Mouse (Mus musculus): Measurements from ENCODE around the gene Actg1.
A peak's percentile ranks its signal among the peaks of the same experiment; 100 is the strongest.

Gene Actg1

GRCm38 (mm10) chr11:120347791-120348683, at the start of gene Actg1:
Gene Actg1, minus strand, starts transcription at chr11:120348542.
- peak; percentile 84 to 87 for DNase-seq

DNA sequence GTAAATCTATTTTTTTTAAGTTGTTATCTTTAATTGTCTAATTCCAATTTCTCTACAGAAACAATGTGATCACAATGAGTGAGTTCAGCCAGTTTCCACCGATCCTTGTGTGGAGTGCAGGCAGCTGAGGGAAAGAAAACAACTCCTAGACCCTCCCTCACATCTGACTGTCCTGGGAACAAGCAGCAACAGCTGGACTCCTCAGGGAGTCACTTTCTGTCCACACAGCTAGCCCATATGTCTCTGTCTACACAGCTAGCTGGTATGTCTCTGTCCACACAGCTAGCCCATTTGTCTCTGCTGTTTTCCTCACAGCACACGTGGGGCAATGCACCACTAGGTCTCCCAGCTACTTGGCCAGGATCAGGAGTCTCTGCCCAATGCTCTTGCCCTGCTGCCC, 49.3 kb upstream of the Actg1 start:
- DNase-seq, result no peak

DNA sequence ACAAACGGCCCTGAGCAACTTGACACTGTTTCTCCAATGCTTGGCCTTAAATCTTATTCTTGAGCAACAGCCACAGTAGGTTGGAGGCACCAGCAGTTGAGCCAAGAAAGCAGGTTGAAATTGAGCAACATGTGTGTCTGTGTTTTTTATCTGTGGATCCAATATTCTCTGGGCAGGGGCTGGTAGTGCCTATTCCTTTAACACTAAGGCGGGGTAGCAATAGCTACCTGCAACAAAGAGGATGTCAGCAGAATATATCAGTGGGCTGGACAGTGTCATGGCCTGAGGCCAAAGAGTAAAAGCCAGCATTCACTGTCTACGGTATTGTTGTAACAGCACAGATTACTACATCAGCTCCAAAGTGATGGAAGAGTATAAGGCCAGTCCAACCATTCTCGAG, 47.3 kb upstream of the Actg1 start:
- no peak for DNase-seq

GRCm38 (mm10) chr11:120388580-120388979, 40.2 kb upstream of the Actg1 start:
- no peak for DNase-seq

DNA sequence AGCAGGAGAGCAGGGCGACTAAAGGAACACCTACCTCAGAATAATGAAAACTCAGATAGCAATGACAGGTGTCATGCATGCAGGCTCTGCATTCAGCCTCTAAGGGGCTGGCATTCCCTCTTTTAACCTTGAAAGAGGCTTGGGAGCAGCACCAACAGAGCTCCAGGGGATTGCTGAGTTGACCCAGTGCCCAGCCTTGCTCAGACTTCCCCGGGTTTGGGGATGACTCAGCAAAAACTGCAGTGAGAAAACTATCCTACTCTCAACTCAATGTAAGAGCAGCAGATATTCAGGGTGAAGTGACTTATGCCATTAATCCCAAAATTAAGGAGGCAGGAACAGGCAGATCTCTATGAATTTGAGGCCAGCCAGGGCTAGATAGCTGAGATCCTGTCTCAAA, 38.8 kb upstream of the Actg1 start:
- no peak for DNase-seq

DNA sequence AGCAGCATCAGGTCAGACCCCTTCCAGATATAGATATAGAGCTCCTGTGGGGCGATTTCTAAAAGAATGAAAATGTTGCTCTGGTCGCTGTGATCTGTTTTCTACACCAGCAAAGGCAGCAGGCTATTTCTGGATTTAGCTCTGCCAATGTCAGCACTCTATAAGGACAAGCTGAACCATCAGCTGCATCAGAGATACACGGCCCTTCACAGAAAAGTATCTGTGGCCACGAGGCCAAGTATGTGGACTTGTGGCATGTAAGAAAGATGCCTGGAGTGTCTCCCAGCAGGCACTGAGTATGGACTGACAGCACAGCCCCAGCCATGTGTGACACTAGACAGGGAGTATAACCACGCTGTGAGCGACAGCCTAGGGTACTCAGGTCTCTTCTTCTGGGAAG, 38.3 kb upstream of the Actg1 start:
- DNase-seq, result no peak

DNA sequence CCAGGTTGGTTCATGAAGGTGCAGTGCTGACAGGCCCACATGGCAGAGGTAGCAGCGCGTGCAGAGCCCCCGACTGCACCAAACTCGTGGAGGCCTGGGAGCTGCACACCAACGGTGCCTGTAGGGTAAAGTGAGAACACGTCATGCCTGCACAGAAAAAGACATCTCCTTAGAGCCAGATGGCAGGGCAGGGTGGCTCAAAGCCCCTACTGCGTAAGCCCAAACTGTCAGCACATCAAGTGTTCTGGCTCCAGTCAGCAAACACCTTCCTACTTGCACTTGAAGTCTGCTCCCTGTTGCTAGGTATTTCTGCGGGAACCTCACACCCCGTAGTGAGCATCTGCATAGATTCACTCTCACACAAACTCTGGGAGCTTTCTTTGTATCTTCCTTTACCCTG, 34.2 kb upstream of the Actg1 start:
- no peak for DNase-seq

GRCm38 (mm10) chr11:120381157-120381556, 32.8 kb upstream of the Actg1 start:
- DNase-seq, result no peak

- DNase-seq, result no peak
Observed at GRCm38 (mm10) chr11:120380271-120380670, 31.9 kb upstream of the Actg1 start.

DNA sequence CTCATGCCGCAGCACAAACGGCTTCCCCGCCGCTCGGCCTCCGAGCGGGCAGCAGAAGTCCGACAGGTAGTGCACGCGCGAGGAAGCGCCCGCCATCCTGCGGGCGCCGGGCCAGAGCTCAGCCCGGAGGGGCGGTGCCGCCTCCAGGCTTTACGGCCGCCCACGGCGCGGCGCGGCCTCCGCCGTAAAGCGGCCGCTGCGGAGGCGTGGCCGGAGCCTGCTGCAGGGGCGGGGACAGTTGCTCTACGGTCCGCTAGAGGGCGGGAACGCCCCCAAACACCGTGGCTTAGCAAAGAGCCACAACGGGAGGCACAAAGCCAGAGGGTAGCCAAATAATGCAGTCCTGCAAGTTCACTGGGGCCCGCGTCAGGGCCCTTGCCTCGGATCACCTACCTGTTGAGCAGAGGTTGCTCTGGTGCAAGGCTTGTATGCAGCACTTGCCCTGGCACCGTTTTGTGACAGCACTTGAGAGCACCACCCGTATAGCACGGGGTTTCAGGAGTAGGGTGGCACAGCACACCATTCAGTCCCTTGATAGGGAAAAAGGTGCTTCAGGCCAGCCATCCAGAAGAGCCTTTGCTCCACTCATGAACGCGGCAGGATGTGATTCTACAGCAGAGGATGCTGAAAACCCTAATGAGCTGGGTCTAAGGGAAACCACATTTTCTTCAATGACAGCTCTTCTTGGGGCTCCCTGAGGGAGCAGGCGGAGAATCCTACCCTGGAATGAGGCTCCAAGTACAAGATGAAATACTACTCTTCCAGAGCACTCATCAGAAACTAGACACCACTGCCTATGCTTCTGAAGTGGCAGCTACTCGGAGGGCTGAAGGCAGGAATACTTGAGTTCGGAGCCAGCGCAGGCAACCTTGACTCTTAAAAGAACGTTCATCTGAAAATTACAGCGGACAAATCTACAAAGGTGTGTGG, 30.5 kb upstream of the Actg1 start, which contains the start of gene Faap100:
Gene Faap100 (minus strand): TSS at position 154 of the 930 bp plus-strand sequence.
- peak; percentile 91 to 94 for DNase-seq

GRCm38 (mm10) chr11:120378031-120378610, 29.8 kb upstream of the Actg1 start:
- peak; percentile 66 to 76 for DNase-seq

DNA sequence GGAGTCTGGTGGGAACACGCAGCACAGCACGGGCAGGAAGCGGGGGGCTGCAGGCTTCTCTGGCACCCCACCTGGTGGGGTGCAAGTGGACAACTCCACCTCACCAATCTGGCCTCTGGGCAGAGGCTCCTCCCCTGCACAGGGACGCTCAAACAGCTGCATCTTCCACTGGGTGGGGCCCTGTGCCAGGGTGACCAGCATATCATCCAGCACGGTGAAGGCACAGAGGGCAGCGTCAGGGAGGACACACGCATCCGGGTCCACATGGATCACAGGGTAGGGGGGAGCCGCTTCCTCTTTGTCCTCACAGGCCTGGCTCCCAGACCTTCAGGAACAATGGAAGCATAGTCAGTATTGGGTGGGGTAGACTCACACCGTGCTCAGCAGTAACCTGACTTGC, 29.0 kb upstream of the Actg1 start:
- DNase-seq, result no peak

GRCm38 (mm10) chr11:120376302-120377160, 28.2 kb upstream of the Actg1 start:
- no peak for DNase-seq

DNA sequence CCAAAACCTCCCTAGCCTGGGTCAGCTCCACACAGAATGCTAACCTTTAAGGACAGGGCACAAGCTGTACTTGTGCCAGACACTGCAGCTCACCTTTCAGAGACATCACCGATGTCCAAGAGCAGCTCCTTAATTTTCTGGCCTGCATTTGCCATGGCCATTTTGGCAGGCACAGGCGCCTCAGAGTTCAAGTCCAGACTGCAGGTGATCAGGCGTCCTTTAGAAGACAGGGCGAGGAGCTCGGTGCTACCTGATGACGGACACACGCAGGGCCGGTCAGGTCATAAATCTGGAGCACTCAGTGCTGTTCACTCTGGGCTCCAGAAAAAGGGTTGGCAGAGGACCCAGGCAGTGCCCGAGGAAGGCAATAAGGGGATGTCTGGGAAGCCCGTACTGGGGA, 27.0 kb upstream of the Actg1 start:
- DNase-seq, result no peak

DNA sequence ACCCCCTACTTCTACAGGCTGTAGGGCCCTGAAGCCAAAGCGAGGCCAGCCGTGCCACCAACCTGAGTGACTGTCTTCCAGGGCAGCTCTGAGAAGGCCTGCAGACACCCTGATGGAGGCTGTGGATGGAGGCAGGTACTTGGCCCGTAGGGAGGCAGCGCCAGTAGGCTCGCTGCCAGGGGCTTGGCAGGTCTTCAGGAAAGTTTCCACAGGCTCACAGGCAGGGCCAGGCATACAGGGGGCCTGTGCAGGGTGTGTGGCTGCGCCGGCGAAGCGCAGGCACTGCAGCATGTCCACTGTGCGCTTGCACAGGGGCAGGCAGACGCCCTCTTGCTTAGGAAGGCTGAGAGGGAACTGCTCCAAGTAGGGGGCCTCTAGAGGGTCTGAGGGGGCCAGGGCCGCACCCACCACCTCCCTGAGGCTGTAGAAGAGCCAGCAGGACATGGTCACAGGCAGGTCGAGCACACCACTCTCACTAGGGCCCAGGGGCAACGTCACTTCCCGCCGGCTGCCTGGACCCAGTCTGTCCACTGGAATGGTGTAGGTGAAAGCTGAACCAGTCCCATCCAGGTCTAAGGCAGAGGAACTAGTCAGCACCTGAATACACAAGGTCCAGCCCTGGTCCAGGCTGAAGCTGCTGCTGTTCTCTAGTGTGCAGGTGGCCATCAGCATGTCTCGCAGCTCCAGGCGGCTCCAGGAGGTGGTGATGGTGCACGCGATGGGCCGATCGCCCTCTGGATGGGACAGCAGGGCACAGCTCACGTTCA, 25.7 kb upstream of the Actg1 start:
- peak; percentile 66 to 70 for DNase-seq

DNA sequence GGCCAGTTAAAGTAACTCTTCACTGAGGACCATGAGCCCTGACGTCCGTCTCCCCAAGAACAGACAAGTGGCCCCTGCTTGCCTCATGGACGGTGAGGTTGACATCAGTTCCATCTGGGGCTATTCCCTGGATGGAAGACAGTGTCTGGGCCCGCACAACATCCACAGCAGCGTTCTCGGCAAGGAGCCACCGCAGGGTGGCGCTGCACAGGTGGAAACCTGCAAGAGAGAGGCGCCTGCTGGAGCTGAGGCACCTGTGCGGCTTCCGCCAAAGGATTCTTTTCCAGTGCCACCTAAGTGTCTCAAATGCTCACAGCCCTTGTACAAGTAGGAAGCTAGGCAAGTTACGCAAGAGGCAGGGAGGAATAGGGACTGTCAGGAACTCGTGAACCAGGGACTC, 24.7 kb upstream of the Actg1 start:
- DNase-seq, result peak in 1 of 2 experiments; percentile 43

- DNase-seq, result peak; percentile 70 to 76
Observed at GRCm38 (mm10) chr11:120369656-120370055, 21.3 kb upstream of the Actg1 start.

DNA sequence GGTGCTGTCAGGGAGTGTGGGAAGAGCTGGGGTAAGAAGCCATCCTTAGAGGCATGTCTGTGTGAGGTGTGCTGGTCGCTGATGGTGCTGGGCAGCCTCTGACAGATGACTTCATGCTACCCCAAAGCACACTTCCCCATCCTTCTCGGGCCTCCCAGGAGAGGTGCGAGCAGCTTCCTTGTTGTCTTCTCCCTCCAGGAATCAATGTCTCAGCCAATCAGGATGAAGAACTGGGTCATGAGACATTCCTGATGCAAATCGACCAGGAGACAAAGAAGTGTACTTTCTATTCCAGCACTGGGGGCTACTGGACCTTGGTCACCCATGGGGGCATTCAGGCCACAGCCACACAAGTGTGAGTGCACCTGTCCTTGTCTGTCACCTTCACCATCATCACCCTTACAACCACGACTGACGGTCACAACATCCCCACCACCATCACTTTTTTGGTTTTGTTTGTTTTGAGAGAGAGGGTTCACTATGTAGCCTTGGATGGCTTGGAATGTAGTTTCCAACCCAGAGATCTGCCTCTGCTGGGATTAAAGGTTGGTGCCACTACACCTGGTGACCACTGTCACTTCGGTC, 18.2 kb upstream of the Actg1 start:
- no peak for DNase-seq

GRCm38 (mm10) chr11:120362891-120363290, 14.5 kb upstream of the Actg1 start:
- no peak for DNase-seq

DNA sequence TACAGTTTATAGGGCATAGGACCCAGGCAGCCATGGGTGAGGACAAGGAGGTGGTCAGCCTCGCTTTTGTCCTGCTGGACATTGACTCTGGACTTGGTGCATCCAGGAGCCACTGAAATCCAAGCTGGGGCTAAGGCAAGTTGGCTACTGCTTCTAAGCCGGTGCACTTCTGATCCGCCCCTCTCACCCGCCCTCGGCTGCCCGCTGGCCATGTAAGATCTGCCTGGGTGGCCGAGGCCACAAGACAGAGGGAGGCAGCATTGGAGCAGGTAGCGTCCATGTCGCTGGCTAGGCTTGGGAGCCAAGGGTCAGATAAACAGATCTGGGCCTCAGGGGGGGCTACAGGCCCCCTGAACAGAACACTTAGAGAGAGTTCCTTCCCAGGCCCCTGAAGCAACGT, 13.0 kb upstream of the Actg1 start, which contains the start of gene Fscn2:
Gene Fscn2 (plus strand): TSS at position 240 of the 400 bp plus-strand sequence.
- no peak for DNase-seq

DNA sequence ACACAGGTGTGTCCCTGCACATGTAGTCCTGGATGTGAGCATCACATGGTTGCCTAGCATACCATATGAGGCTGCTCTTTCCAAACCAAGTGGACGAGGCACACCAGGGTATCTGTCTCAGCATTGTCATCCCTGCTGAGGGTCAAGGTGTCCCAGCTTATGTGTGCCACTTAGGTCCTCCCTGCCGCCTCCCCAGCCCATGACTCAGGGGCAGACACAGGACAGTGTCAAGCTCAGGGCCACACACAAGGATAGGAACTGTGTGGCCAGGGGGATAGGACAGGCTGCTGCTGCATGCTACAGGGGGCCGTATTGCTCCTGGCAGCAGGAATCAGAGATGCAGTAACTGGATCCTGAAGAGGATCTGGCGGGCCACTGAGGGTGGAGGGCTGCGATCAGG, 12.4 kb upstream of the Actg1 start:
- no peak for DNase-seq

Measured in lung, adult 18-20 months (tissue).